Mouse (Mus musculus): ENCODE measurements at regions not wholly inside any gene's neighbourhood (a gene's known extent, or its start where the extent isn't known, plus 50 kb on each side); places are given as distances from the start of the nearest gene placed in this dataset.

DNA sequence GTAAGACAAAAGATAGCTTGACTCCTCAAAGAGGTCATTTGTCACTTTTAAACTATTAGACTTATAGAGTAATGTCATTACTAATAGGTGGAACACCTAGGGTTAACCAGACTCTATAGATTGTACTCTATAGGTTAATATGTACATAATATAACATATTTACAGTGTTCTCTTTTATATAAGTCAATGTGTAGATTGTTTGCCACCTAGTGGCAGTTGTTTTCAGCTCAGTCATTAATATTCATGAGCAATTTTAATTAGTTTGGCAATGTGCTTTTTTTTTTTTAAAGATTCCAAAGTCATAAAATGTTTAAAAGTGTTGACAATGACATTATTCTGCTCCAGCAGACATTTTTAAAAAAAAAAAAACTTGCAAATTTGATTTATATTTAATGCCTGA, 164.4 kb upstream of the L3mbtl3 start:
- no peak overlapping the region for H3K9ac ChIP-seq (replicated peaks)
- no peaks in the 10 kb centered on the region for H3K4me1 ChIP-seq (replicated peaks)
- H3K27ac ChIP-seq = no peak overlapping the region
- H3K36me3 ChIP-seq = no peaks in the 10 kb centered on the region
- H3K27me3 ChIP-seq = no peaks in the 10 kb centered on the region
- no peak for ATAC-seq (ENCODE audit: insufficient number of reproducible peaks, insufficient read depth, low FRiP score, low TSS enrichment, low read depth)
- H3K9me3 ChIP-seq = no peaks in the 10 kb centered on the region
- no peak overlapping the region for H3K4me3 ChIP-seq (replicated peaks)
- H3K4me2 ChIP-seq = no peak overlapping the region

DNA sequence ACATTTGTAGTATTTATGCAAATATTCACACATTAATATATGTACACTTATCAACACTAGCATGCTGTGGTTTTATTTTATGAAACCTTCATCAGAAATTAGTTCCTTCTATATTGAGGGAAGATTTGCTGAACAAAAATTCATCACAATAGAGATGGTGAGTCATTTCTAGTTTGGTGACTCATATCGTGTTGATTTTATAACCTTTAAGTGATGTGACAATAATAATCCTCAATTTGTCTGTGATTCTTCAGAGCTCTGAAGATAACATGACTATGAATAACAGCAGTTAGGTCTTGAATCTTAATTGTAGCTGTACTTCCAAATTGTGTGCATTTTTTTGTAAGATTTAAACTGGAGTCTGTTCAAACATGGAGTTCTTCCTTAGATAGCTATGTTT, 168.3 kb upstream of the L3mbtl3 start:
- Histone ChIP-seq H3K36me3 (no peaks in the 10 kb centered on the region), H3K9ac (replicated peaks) (no peak overlapping the region), H3K27me3 (no peaks in the 10 kb centered on the region), H3K4me3 (replicated peaks) (no peak overlapping the region), H3K4me2 (no peak overlapping the region), H3K27ac (no peak overlapping the region), H3K9me3 (no peaks in the 10 kb centered on the region), H3K4me1 (replicated peaks) (no peaks in the 10 kb centered on the region)
- no peak for ATAC-seq (ENCODE audit: insufficient number of reproducible peaks, insufficient read depth, low FRiP score, low TSS enrichment, low read depth)
- 92% methylated on average over 1 of the region's 1 CpGs for whole genome bisulfite sequencing

DNA sequence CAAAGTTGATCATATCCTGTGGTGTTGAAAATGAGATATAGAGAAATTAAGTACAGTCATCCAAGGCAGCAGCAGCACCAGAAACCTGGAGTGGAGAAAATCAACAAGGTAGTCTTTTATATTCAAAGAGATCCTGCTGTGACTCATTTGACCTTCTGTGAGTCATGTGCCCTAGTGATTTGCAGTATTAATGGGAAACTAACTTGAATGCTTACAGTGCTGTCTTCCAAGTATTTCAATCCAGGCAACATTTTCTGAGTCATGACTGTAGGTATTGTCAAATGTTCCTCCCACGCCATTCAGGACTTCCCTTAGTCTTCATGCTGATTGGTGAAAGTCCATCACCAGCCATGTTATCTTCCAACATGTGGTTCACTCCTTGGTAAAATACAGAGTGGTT, 169.0 kb upstream of the L3mbtl3 start:
- no peaks in the 10 kb centered on the region for H3K9me3 ChIP-seq
- WGBS = 91% methylated on average over 1 of the region's 1 CpGs
- H3K27me3 ChIP-seq = no peaks in the 10 kb centered on the region
- no peak overlapping the region for H3K9ac ChIP-seq (replicated peaks)
- H3K36me3 ChIP-seq = no peaks in the 10 kb centered on the region
- no peak overlapping the region for H3K27ac ChIP-seq
- no peak overlapping the region for H3K4me2 ChIP-seq
- no peak for ATAC-seq (ENCODE audit: insufficient number of reproducible peaks, insufficient read depth, low FRiP score, low TSS enrichment, low read depth)
- H3K4me3 ChIP-seq (replicated peaks) = no peak overlapping the region
- H3K4me1 ChIP-seq (replicated peaks) = no peaks in the 10 kb centered on the region

DNA sequence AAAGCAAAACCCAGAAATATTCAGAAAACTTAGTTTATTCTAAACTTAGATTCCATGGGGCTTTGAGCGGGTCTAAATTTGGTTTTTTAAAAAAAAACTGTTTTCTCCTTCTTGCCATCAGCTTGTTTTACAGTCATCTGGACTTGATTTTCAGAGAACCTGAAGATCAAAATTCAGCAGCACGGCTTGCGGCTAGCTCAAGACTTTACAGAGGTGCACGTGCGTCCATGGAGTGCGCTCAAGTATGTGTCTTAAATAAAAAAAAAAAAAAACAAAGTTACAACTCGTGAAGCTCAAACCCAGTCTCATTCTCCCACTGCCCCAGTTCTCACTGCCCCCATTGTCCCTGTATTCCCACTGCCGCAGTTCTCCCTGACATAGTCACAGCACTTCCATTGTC, 180.5 kb upstream of the L3mbtl3 start:
- H3K4me2 ChIP-seq = no peak overlapping the region
- H3K36me3 ChIP-seq = no peaks in the 10 kb centered on the region
- H3K27me3 ChIP-seq = no peaks in the 10 kb centered on the region
- no peaks in the 10 kb centered on the region for H3K9me3 ChIP-seq
- no peak overlapping the region for H3K4me3 ChIP-seq (replicated peaks)
- WGBS = 37% methylated on average over 8 of the region's 8 CpGs
- peak overlapping the region; percentile 74 for H3K27ac ChIP-seq
- H3K9ac ChIP-seq (replicated peaks) = no peak overlapping the region
- peaks cover 15% of the 10 kb centered on the region for H3K4me1 ChIP-seq (replicated peaks)
- peak; percentile 54; the same call in 1 of the 2 replicates for ATAC-seq (ENCODE audit: insufficient number of reproducible peaks, insufficient read depth, low FRiP score, low TSS enrichment, low read depth)

DNA sequence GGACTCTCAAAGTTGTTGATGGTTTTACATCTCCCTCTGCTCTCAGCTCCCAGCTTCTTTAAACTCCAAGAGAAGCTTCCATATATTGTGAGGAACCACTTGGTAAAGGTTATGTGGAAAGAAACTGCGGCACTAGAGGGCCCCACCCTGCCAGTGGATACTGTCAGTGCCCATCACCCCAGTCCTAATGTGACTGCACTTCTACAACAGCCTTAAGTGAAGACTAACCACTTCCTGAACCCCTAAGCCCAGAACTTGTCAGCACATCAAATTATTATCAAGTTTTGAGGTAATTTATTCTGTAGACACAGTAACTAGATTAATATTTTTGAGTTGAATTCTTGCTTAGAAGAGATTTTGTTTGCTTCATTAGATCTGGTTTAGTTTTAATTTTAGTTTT, 182.3 kb upstream of the L3mbtl3 start:
- Histone ChIP-seq H3K9me3 (no peaks in the 10 kb centered on the region), H3K36me3 (no peaks in the 10 kb centered on the region), H3K4me1 (replicated peaks) (peaks cover 23% of the 10 kb centered on the region), H3K27me3 (no peaks in the 10 kb centered on the region), H3K4me2 (no peak overlapping the region), H3K9ac (replicated peaks) (no peak overlapping the region), H3K27ac (no peak overlapping the region), H3K4me3 (replicated peaks) (no peak overlapping the region)
- ATAC-seq (ENCODE audit: insufficient number of reproducible peaks, insufficient read depth, low FRiP score, low TSS enrichment, low read depth) = no peak
- WGBS = 53% methylated on average over 1 of the region's 1 CpGs

DNA sequence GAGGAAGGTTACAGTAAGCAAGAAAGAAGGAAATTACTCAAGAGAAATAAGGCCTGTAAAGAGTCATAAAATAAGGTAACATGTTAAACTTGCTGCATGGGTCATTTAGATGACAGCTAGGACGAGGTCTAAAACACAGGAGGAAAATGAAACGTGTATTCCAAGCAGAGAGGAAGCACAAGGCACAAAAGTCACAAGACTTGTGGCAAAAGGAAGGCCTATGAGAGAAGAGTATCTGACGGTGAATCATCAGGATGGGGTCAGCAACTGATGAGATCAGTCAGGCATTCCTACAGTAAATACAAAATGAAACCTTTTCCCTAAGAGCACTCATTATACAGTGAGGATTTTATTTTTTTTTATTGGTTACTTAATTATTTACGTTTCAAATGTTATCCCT, 183.6 kb upstream of the L3mbtl3 start:
- H3K4me1 ChIP-seq (replicated peaks) = peaks cover 26% of the 10 kb centered on the region
- no peak for ATAC-seq (ENCODE audit: insufficient number of reproducible peaks, insufficient read depth, low FRiP score, low TSS enrichment, low read depth)
- H3K4me2 ChIP-seq = no peak overlapping the region
- H3K9me3 ChIP-seq = no peaks in the 10 kb centered on the region
- no peak overlapping the region for H3K27ac ChIP-seq
- H3K4me3 ChIP-seq (replicated peaks) = no peak overlapping the region
- WGBS = 74% methylated on average over 4 of the region's 4 CpGs
- no peaks in the 10 kb centered on the region for H3K36me3 ChIP-seq
- no peak overlapping the region for H3K9ac ChIP-seq (replicated peaks)
- no peaks in the 10 kb centered on the region for H3K27me3 ChIP-seq

DNA sequence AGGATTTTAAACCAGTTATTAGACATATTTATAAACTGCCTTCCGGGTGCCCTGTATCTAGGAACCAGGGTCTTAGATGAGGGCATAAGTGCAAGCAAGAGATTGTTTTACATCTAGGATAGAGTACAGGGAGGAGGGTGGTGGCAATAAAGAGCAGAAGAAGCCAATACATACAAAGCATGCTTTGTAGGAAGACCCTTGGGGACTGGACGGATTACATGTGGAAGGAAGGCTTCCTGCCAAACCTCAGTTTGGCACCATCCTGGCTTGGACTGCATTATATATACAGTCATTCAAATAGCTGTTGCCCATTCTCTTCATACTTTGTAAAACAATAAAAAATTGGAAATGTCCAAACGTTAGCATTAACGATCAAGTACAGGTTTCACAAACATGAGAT, 184.7 kb upstream of the L3mbtl3 start:
- Histone ChIP-seq H3K4me2 (no peak overlapping the region), H3K36me3 (no peaks in the 10 kb centered on the region), H3K27me3 (no peaks in the 10 kb centered on the region), H3K9ac (replicated peaks) (no peak overlapping the region), H3K27ac (no peak overlapping the region), H3K4me1 (replicated peaks) (peaks cover 22% of the 10 kb centered on the region), H3K9me3 (no peaks in the 10 kb centered on the region), H3K4me3 (replicated peaks) (no peak overlapping the region)
- no peak for ATAC-seq (ENCODE audit: insufficient number of reproducible peaks, insufficient read depth, low FRiP score, low TSS enrichment, low read depth)
- 77% methylated on average over 4 of the region's 4 CpGs for WGBS

DNA sequence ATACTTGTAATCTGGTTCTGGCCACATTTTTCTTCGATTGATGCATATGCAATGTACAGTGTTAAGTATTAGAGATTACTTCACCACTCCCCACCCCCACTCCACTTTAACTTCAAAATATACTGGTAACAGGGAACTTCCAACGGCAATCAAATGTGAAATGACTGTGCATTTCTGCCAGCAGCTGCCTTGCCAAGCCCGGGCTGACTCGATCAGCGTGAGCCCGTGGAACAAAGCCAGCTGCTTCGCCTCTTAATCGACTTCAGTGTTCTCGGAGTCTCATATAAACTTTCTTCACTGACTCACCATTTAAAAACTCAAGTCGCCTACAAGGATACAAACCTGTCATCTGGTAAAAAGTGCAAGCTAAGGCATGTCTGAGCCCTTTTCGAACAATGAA, 188.7 kb upstream of the L3mbtl3 start:
- 20% methylated on average over 11 of the region's 11 CpGs for WGBS
- ATAC-seq (ENCODE audit: insufficient number of reproducible peaks, insufficient read depth, low FRiP score, low TSS enrichment, low read depth) = peak; percentile 52; the same call in 1 of the 2 replicates
- peak overlapping the region; percentile 19; the same call in 1 of the 2 replicates for H3K4me2 ChIP-seq

DNA sequence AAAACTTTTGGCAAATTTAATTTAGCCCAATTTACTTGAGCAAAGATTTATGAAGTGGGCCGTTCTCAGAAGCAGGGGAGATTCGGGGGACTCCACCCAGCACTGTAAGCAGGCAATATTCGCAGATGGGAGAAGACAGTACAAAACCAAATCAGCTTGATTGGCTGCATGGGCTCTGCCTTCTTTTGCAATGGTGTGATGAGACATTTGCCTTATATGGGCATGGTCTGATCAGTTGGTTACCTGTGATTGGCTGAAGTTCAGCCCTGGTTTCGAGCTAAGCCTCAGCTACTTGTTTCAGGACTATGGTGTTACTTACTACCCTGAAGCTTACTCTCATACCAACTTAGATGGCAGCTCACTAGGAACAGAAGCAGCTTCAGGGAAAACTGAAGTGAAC, 185.6 kb upstream of the Arhgap18 start:
- Histone ChIP-seq H3K9me3 (no peaks in the 10 kb centered on the region), H3K27me3 (no peaks in the 10 kb centered on the region), H3K9ac (replicated peaks) (no peak overlapping the region), H3K4me1 (replicated peaks) (peaks cover 20% of the 10 kb centered on the region), H3K27ac (no peak overlapping the region), H3K4me2 (no peak overlapping the region), H3K36me3 (no peaks in the 10 kb centered on the region), H3K4me3 (replicated peaks) (no peak overlapping the region)
- ATAC-seq (ENCODE audit: insufficient number of reproducible peaks, insufficient read depth, low FRiP score, low TSS enrichment, low read depth) = no peak
- WGBS = 63% methylated on average over 4 of the region's 4 CpGs

More for the DNA sequence above, 188.7 kb upstream of the L3mbtl3 start:
- Histone ChIP-seq H3K9ac (replicated peaks) (no peak overlapping the region), H3K27me3 (no peaks in the 10 kb centered on the region), H3K27ac (peak overlapping the region; percentile 35; the same call in 1 of the 2 replicates), H3K4me3 (replicated peaks) (no peak overlapping the region), H3K9me3 (no peaks in the 10 kb centered on the region), H3K36me3 (no peaks in the 10 kb centered on the region), H3K4me1 (replicated peaks) (peaks cover 15% of the 10 kb centered on the region; the same call in 1 of the 2 replicates)

DNA sequence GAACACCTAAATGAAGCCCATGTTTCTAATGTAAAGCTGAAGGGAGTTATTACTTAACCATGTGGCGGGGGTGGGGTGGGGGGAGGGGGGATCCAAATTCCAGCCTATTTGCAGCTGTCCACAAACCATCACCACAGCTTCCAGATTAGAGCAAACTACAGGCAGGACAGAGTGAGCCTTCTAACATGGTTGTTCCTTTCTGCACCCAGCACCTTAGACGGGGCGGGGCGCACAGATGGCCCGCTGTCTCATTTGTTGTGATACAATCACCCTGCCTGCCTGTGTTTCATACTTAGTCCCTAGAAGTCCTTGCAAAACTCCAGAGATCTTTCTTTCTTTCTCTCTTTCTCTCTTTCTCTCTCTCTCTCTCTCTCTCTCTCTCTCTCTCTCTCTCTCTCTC, 182.8 kb upstream of the Arhgap18 start:
- H3K9ac ChIP-seq (replicated peaks) = no peak overlapping the region
- no peak overlapping the region for H3K4me3 ChIP-seq (replicated peaks)
- H3K27me3 ChIP-seq = no peaks in the 10 kb centered on the region
- ATAC-seq (ENCODE audit: insufficient number of reproducible peaks, insufficient read depth, low FRiP score, low TSS enrichment, low read depth) = no peak
- no peak overlapping the region for H3K4me2 ChIP-seq
- peaks cover 13% of the 10 kb centered on the region for H3K4me1 ChIP-seq (replicated peaks)
- no peaks in the 10 kb centered on the region for H3K36me3 ChIP-seq
- WGBS = 71% methylated on average over 5 of the region's 5 CpGs
- no peaks in the 10 kb centered on the region for H3K9me3 ChIP-seq
- no peak overlapping the region for H3K27ac ChIP-seq

DNA sequence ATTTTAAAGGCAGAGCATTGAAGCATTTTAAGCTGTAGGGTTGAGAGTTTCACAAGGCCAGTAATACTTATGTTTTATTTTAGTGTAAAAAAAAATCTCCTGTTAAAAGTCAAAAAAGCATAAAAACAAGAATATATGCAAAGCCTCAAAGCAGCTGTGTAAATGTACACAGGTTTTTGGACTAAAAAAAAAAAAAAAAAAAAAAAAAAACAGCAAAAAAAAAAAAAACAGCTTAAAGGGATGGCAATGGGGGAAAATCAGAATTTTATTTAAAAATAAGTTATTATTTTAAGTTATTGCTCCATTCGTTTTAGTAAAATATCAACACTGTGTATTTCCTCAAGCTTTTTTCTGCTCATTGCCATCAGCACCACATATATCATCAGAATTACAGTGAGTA, 181.8 kb upstream of the Arhgap18 start:
- 69% methylated on average over 1 of the region's 1 CpGs for WGBS
- Histone ChIP-seq H3K4me2 (no peak overlapping the region), H3K9me3 (no peaks in the 10 kb centered on the region), H3K27me3 (no peaks in the 10 kb centered on the region), H3K9ac (replicated peaks) (no peak overlapping the region), H3K27ac (no peak overlapping the region), H3K36me3 (no peaks in the 10 kb centered on the region), H3K4me3 (replicated peaks) (no peak overlapping the region), H3K4me1 (replicated peaks) (peaks cover 13% of the 10 kb centered on the region)
- no peak for ATAC-seq (ENCODE audit: insufficient number of reproducible peaks, insufficient read depth, low FRiP score, low TSS enrichment, low read depth)

DNA sequence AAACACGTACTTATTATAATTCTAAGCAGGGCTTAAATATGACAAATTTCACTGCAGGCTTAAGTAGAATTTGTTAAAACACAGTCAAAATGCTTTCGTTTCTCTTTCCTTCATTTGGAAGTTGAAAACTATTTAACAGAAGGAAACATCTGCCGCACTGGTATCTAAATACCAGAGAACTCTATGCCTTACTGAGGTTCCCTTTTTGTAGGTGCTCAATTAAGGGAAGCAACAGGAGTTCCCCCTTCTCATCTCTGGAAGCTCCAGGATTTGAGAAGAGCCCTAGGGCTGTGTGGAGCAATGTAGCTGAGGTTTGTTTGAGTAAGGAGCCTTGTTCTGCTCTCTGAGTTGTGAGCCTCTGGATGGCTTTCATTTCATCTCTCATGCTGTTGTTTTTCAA, 177.1 kb upstream of the Arhgap18 start:
- no peak overlapping the region for H3K4me3 ChIP-seq (replicated peaks)
- H3K27ac ChIP-seq = no peak overlapping the region
- 85% methylated on average over 3 of the region's 3 CpGs for WGBS
- no peaks in the 10 kb centered on the region for H3K36me3 ChIP-seq
- ATAC-seq (ENCODE audit: insufficient number of reproducible peaks, insufficient read depth, low FRiP score, low TSS enrichment, low read depth) = no peak
- H3K4me2 ChIP-seq = no peak overlapping the region
- no peak overlapping the region for H3K9ac ChIP-seq (replicated peaks)
- H3K4me1 ChIP-seq (replicated peaks) = peaks cover under 1% of the 10 kb centered on the region
- H3K27me3 ChIP-seq = no peaks in the 10 kb centered on the region
- no peaks in the 10 kb centered on the region for H3K9me3 ChIP-seq

All from limb, embryonic 12.5 days (tissue).